Mouse (Mus musculus) CH12.LX (cell line): ENCODE results near the gene Wdr59. TPM values are rescaled to one million over a fixed set of nuclear protein-coding genes. Genes with fewer than 3 reads are reported as not detected.

Experiments
- DNase-seq: peaks from one replicate; pipeline ENCODE4 v3.0.0-alpha.2; 2013; ENCODE audit errors: extremely low read depth
- H3K27ac ChIP-seq: 2 replicates; pipeline ENCODE4 v1.5.1; 2012; ENCODE audit warnings: low read depth, mild to moderate bottlenecking, control low read depth, moderate library complexity; ENCODE audit not compliant: insufficient read depth
- H3K27me3 ChIP-seq: replicated peaks from 2 replicates; pipeline ENCODE3; 2012; ENCODE audit warnings: inconsistent platforms
- H3K36me3 ChIP-seq, 2 experiments: replicated peaks in 1 of 2; 2 replicates each; pipeline versions ENCODE3 to v1.6.1; 2012; ENCODE audit warnings: inconsistent platforms in 1 of 2, low read length in 1 of 2, mild to moderate bottlenecking in 1 of 2, mixed read lengths in 1 of 2, moderate library complexity in 1 of 2; ENCODE audit not compliant: control insufficient read depth in 1 of 2, insufficient read depth in 1 of 2
- H3K4me1 ChIP-seq, 2 experiments: 2 replicates each; pipeline ENCODE4 v1.6.1; 2012; ENCODE audit warnings: inconsistent platforms in 1 of 2, moderate library complexity in 1 of 2; ENCODE audit not compliant: insufficient read depth in 2 of 2, control insufficient read depth in 1 of 2
- H3K4me2 ChIP-seq: 2 replicates; pipeline ENCODE4 v1.6.1; 2012; ENCODE audit warnings: low read depth, mild to moderate bottlenecking, control low read depth; ENCODE audit not compliant: poor library complexity, insufficient read depth, severe bottlenecking
- H3K4me3 ChIP-seq, 3 experiments: fragments of 150-350 bp in 1 of 3; sonication (generic) in 1 of 3; replicated peaks in 1 of 3; 2 replicates each; pipeline versions ENCODE3 to v1.5.1; 2011 to 2012; ENCODE audit warnings: low read depth in 2 of 3, low read length in 2 of 3, mild to moderate bottlenecking in 2 of 3, moderate library complexity in 2 of 3, control low read depth in 1 of 3, improper control_type of control experiment in 1 of 3, inconsistent platforms in 1 of 3, mixed read lengths in 1 of 3; ENCODE audit not compliant: poor library complexity in 1 of 3
- H3K79me2 ChIP-seq: replicated peaks from 2 replicates; pipeline ENCODE4 v1.6.1; 2012; ENCODE audit warnings: mild to moderate bottlenecking, moderate library complexity; ENCODE audit not compliant: control insufficient read depth, poor library complexity, insufficient read depth, severe bottlenecking; ENCODE audit errors: extremely low read depth
- H3K9ac ChIP-seq: 2 replicates; pipeline ENCODE4 v1.6.1; 2012; ENCODE audit warnings: low read depth, mild to moderate bottlenecking, control low read depth, moderate library complexity; ENCODE audit not compliant: insufficient read depth
- H3K9me3 ChIP-seq: replicated peaks from 2 replicates; pipeline ENCODE3; 2012; ENCODE audit warnings: low read length, inconsistent platforms, mixed read lengths
- BHLHE40 ChIP-seq: IDR thresholded peaks from 2 replicates; pipeline ENCODE4 v1.6.1; 2011; ENCODE audit warnings: mild to moderate bottlenecking, low read depth, low read length, improper control_type of control experiment
- EP300 ChIP-seq: IDR thresholded peaks from 2 replicates; pipeline ENCODE4 v1.6.1; 2011; ENCODE audit warnings: low read length, improper control_type of control experiment
- HCFC1 ChIP-seq: IDR thresholded peaks from 2 replicates; pipeline ENCODE4 v1.6.1; 2012; ENCODE audit warnings: low read depth, mild to moderate bottlenecking, inconsistent platforms, low read length, improper control_type of control experiment
- IRF4 ChIP-seq: IDR thresholded peaks from 2 replicates; pipeline ENCODE4 v1.6.1; 2014; ENCODE audit warnings: low read depth, mild to moderate bottlenecking, inconsistent platforms, low read length, improper control_type of control experiment
- JUN ChIP-seq: IDR thresholded peaks from 2 replicates; pipeline ENCODE4 v1.6.1; 2011; ENCODE audit warnings: low read depth, mild to moderate bottlenecking, low read length, improper control_type of control experiment, moderate library complexity; ENCODE audit not compliant: insufficient read depth
- MAZ ChIP-seq: IDR thresholded peaks from 2 replicates; pipeline ENCODE4 v1.6.1; 2012; ENCODE audit warnings: low read depth, mild to moderate bottlenecking, inconsistent platforms, low read length, improper control_type of control experiment, moderate library complexity
- MEF2A ChIP-seq: IDR thresholded peaks from 2 replicates; pipeline ENCODE4 v1.6.1; 2014; ENCODE audit warnings: low read depth, mild to moderate bottlenecking, inconsistent platforms, low read length, improper control_type of control experiment, borderline replicate concordance
- NRF1 ChIP-seq: IDR thresholded peaks from 2 replicates; pipeline ENCODE4 v1.6.1; 2014; ENCODE audit warnings: low read depth, mild to moderate bottlenecking, inconsistent platforms, low read length, improper control_type of control experiment, moderate library complexity
- PAX5 ChIP-seq: IDR thresholded peaks from 2 replicates; pipeline ENCODE4 v1.6.1; 2012; ENCODE audit warnings: low read length, inconsistent platforms, mixed read lengths
- POLR2AphosphoS2 ChIP-seq: IDR thresholded peaks from 2 replicates; pipeline ENCODE4 v1.6.1; 2011; ENCODE audit warnings: low read depth, low read length, improper control_type of control experiment
- RAD21 ChIP-seq: IDR thresholded peaks from 2 replicates; pipeline ENCODE4 v1.6.1; 2011; ENCODE audit warnings: low read depth, mild to moderate bottlenecking, low read length, improper control_type of control experiment, moderate library complexity
- RCOR1 ChIP-seq: conservative IDR thresholded peaks from 2 replicates; pipeline ENCODE4 v1.6.1; 2012; ENCODE audit warnings: low read depth, mild to moderate bottlenecking, inconsistent platforms, low read length, improper control_type of control experiment
- SIN3A ChIP-seq: IDR thresholded peaks from 2 replicates; pipeline ENCODE4 v1.6.1; 2012; ENCODE audit warnings: low read length, improper control_type of control experiment, inconsistent platforms
- TCF12 ChIP-seq: IDR thresholded peaks from 2 replicates; pipeline ENCODE4 v1.6.1; 2014; ENCODE audit warnings: low read depth, mild to moderate bottlenecking, inconsistent platforms, low read length, improper control_type of control experiment
- UBTF ChIP-seq: IDR thresholded peaks from 2 replicates; pipeline ENCODE4 v1.6.1; 2012; ENCODE audit warnings: low read depth, mild to moderate bottlenecking, inconsistent platforms, low read length, improper control_type of control experiment, moderate library complexity
- USF1 ChIP-seq: IDR thresholded peaks from 2 replicates; pipeline ENCODE4 v1.6.1; 2014; ENCODE audit warnings: low read depth, mild to moderate bottlenecking, inconsistent platforms, low read length, improper control_type of control experiment
- USF2 ChIP-seq: conservative IDR thresholded peaks from 2 replicates; pipeline ENCODE4 v1.6.1; 2011; ENCODE audit warnings: low read depth, low read length, improper control_type of control experiment
- ZC3H11A ChIP-seq: IDR thresholded peaks from 2 replicates; pipeline ENCODE4 v1.6.1; 2012; ENCODE audit warnings: low read depth, mild to moderate bottlenecking, inconsistent platforms, low read length, improper control_type of control experiment
- ZKSCAN1 ChIP-seq: IDR thresholded peaks from 2 replicates; pipeline ENCODE4 v1.6.1; 2012; ENCODE audit warnings: low read depth, inconsistent platforms, low read length, improper control_type of control experiment, borderline replicate concordance
- ZNF384 ChIP-seq: IDR thresholded peaks from 2 replicates; pipeline ENCODE4 v1.6.1; 2012; ENCODE audit warnings: low read depth, low read length, improper control_type of control experiment, inconsistent platforms
- dilution Hi-C: fragments of 300-500 bp; cut with MboI; formaldehyde crosslinking; loops from 2 replicates; pipeline ENCODE4 v1.14.3; 2020; ENCODE audit warnings: low sequenced_read_pairs; ENCODE audit not compliant: extremely low pct_unique_long_range_greater_than_20kb, extremely low pct_ligation_motif_present
- in situ Hi-C: fragments of 300-500 bp; cut with MboI; formaldehyde crosslinking; loops from 3 replicates; pipeline ENCODE4 v1.14.3; 2019; ENCODE audit warnings: low sequenced_read_pairs, low pct_ligation_motif_present, low pct_unique_long_range_greater_than_20kb, mixed read lengths
- polyA plus RNA-seq: library from polyadenylated mRNA; unstranded; fragments of >175 nt; gene quantifications from 2 replicates; pipeline ENCODE4 v1.2.1, GENCODE M21; 2012; ENCODE audit warnings: low read depth; ENCODE audit not compliant: insufficient read length
- total RNA-seq, 2 experiments: library from RNA; depleted of rRNA; stranded (reverse); fragments of 300-350 nt in 1 of 2; fragments of >200 nt in 1 of 2; gene quantifications; 2 replicates each; pipeline ENCODE4 v1.2.3; 2012 to 2014

Wdr59 gene
- total and polyA plus RNA-seq, 3 experiments: 6.2 to 15.6 (median 8.1) TPM

DNA sequence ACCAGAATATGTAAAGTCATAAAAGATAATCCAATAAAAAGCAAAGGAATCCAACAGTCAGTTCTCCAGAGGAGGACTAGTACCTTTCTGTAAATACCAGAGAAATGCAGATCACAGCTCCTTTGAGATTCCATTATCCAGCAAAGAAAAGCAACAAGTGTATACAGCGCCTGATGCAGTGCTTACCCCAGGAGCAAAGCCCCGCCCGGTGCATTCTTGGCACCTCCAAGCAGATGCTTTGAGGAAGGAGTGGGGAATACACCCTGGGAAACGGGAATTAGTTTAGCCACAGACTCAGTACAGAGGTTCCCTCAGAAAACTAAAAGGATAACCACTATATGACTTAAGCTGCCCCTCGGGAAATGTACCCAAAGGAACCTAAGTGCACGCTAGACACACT, 26.3 kb upstream of the Wdr59 start:
- dilution Hi-C loops: no loop called here
- no peak overlapping the region for H3K4me2 ChIP-seq
- DNase-seq: no peak
- TF ChIP-seq HCFC1: no peak
- no peak for TF ChIP-seq POLR2AphosphoS2
- no peak for TF ChIP-seq UBTF
- no peak for TF ChIP-seq EP300
- no peak for TF ChIP-seq USF1
- TF ChIP-seq JUN: no peak
- TF ChIP-seq TCF12: no peak
- peaks cover 0 to 23% of the 10 kb centered on the region in 2 experiments; a peak in 2 of 4 replicates for H3K4me1 ChIP-seq
- peaks cover 5% of the 10 kb centered on the region for H3K9me3 ChIP-seq
- no peaks in the 10 kb centered on the region; the same call in 1 of the 2 replicates for H3K79me2 ChIP-seq
- H3K9ac ChIP-seq: no peak overlapping the region
- no peaks in the 10 kb centered on the region for H3K27me3 ChIP-seq
- no peak overlapping the region for H3K27ac ChIP-seq
- H3K36me3 ChIP-seq: peaks cover 0 to 17% of the 10 kb centered on the region in 2 experiments
- H3K4me3 ChIP-seq: no peak overlapping the region
- in situ Hi-C loops: no loop called here

DNA sequence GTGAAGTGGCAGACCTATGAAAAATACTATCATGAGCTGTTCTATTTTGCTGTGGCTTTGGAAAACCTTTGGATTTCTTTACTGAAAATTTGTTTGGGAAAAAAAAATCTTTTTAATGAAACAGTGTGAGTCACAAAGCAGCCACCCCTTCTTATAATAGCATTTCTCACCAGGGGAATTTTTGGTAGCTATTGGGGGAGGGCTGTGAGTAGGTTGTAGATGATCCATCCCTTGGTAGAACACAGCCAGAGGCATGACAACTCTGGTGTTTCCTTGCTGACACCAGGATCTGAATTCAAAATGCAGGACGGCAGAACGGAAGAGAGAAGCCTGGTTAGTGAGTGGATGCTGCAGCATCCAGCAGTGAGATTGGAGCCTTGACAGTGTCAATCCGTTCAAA, 25.3 kb upstream of the Wdr59 start:
- Histone ChIP-seq H3K9ac (no peak overlapping the region), H3K27me3 (no peaks in the 10 kb centered on the region), H3K27ac (no peak overlapping the region), H3K4me3 (no peak overlapping the region), H3K36me3 (peaks cover 0 to 20% of the 10 kb centered on the region in 2 experiments), H3K9me3 (peaks cover 5% of the 10 kb centered on the region), H3K4me1 (peaks cover 0 to 23% of the 10 kb centered on the region in 2 experiments; a peak in 2 of 4 replicates), H3K79me2 (no peaks in the 10 kb centered on the region; the same call in 1 of the 2 replicates), H3K4me2 (no peak overlapping the region)
- in situ Hi-C loops: no loop called here
- DNase-seq: no peak
- TF ChIP-seq USF2 (no peak), BHLHE40 (no peak), NRF1 (no peak), MAZ (no peak), SIN3A (no peak), TCF12 (no peak), MEF2A (no peak), JUN (no peak), PAX5 (no peak), RCOR1 (no peak), IRF4 (no peak), ZKSCAN1 (no peak), ZC3H11A (no peak), RAD21 (no peak), ZNF384 (no peak)
- TF ChIP-seq, all 38 proteins: peak for 0
- dilution Hi-C loops: no loop called here
